Mouse (Mus musculus): ENCODE data around the gene Smcr8.

Gene Smcr8

GRCm38 (mm10) chr11:60776829-60777740, at the start of gene Smcr8, which contains the start of gene Top3a:
Smcr8 (plus strand) TSS chr11:60777524.
Top3a (minus strand) TSS chr11:60777365.
- ChIA-PET POLR2A (interaction anchor here (0.5 to 8.8 kb wide), 51 partner anchors 10 to 1478 kb away, joined by 3 to 215 read pairs (median 5); partner anchors contain the start of genes Dhrs7b (in 3 of the 4), Flii (in 3 of the 4), Mief2 (in 3 of the 4) and Shmt1 (in 3 of the 4)), CTCF (interaction anchor here in 3 of 4 experiments (0.5 to 0.9 kb wide), 4 partner anchors 34 to 240 kb away, joined by 3 to 6 read pairs (median 4); partner anchors contain the start of gene Shmt1 (in 2 of the 3))

- ChIA-PET POLR2A (interaction anchor here (0.6 to 6.9 kb wide), 51 partner anchors 9 to 1823 kb away, joined by 3 to 84 read pairs (median 5); partner anchors contain the start of genes Llgl1 (in 4 of the 4), Smcr8 (in 3 of the 4), Top3a (in 3 of the 4) and Dhrs7b (in 2 of the 4)), CTCF (interaction anchor here (0.6 to 2.3 kb wide), 17 partner anchors 9 to 975 kb away, joined by 3 to 15 read pairs (median 3); no protein-coding TSS in a partner anchor)
These were observed 49.0 kb upstream of the Smcr8 start, which contains the start of gene Mief2 for GRCm38 (mm10) chr11:60728260-60728761. Mief2 (plus strand) TSS chr11:60728398.

- POLR2A ChIA-PET, result interaction anchor here in 2 of 4 experiments (1.0 to 6.9 kb wide), 14 partner anchors 9 to 150 kb away, joined by 3 to 84 read pairs (median 10); partner anchors contain the start of genes Llgl1 (in 2 of the 2), Smcr8 (in 2 of the 2), Top3a (in 2 of the 2) and Dhrs7b (in 1 of the 2)
These were observed 48.1 kb upstream of the Smcr8 start for GRCm38 (mm10) chr11:60729217-60729641.

GRCm38 (mm10) chr11:60730169-60730568, 47.2 kb upstream of the Smcr8 start:
- ChIA-PET CTCF (interaction anchor here in 2 of 4 experiments (0.7 to 1.3 kb wide), 2 partner anchors 10 to 81 kb away, joined by 5 to 6 read pairs; partner anchors contain the start of gene Shmt1 (in 1 of the 2)), POLR2A (interaction anchor here in 3 of 4 experiments (0.5 to 2.8 kb wide), 12 partner anchors 10 to 218 kb away, joined by 3 to 30 read pairs (median 4); partner anchors contain the start of gene Llgl1 (in 1 of the 3))

More at GRCm38 (mm10) chr11:60729217-60729641, 48.1 kb upstream of the Smcr8 start:
- CTCF ChIA-PET, result interaction anchor here in 2 of 4 experiments (0.6 to 1.6 kb wide), 2 partner anchors 26 to 1259 kb away, joined by 3 to 4 read pairs; no protein-coding TSS in a partner anchor

- CTCF ChIA-PET, result interaction anchor here in 2 of 4 experiments (0.6 to 1.3 kb wide), 2 partner anchors 9 to 246 kb away, joined by 5 to 6 read pairs; no protein-coding TSS in a partner anchor
- POLR2A ChIA-PET, result interaction anchor here (0.5 to 2.8 kb wide), 17 partner anchors 9 to 588 kb away, joined by 3 to 30 read pairs (median 3); partner anchors contain the start of genes Shmt1 (in 2 of the 4) and Llgl1 (in 1 of the 4)
These were observed 46.1 kb upstream of the Smcr8 start for GRCm38 (mm10) chr11:60731251-60731650.

GRCm38 (mm10) chr11:60734206-60734605, 43.1 kb upstream of the Smcr8 start:
- CTCF ChIA-PET, result interaction anchor here in 1 of 4 experiments (0.6 kb wide), 1 partner anchor 940 kb away, joined by 5 read pairs; no protein-coding TSS in a partner anchor
- POLR2A ChIA-PET, result interaction anchor here in 2 of 4 experiments (0.6 to 1.9 kb wide), 10 partner anchors 8 to 77 kb away, joined by 3 to 6 read pairs (median 3); partner anchors contain the start of genes Llgl1 (in 1 of the 2), Shmt1 (in 1 of the 2), Smcr8 (in 1 of the 2) and Top3a (in 1 of the 2)

GRCm38 (mm10) chr11:60735191-60735590, 42.1 kb upstream of the Smcr8 start:
- ChIA-PET POLR2A (interaction anchor here in 3 of 4 experiments (0.7 to 1.6 kb wide), 9 partner anchors 8 to 164 kb away, joined by 3 to 4 read pairs (median 3); partner anchors contain the start of genes Flii (in 1 of the 3), Shmt1 (in 1 of the 3), Smcr8 (in 1 of the 3) and Top3a (in 1 of the 3)), CTCF (no interaction called here)

- ChIA-PET POLR2A (interaction anchor here in 2 of 4 experiments (1.1 to 5.8 kb wide), 5 partner anchors 9 to 199 kb away, joined by 3 to 59 read pairs (median 4); partner anchors contain the start of genes Flii (in 2 of the 2) and Mief2 (in 1 of the 2)), CTCF (interaction anchor here in 1 of 4 experiments (1.5 kb wide), 1 partner anchor 9 kb away, joined by 7 read pairs; the partner anchor contains the start of genes Flii and Mief2)
These were observed 40.8 kb upstream of the Smcr8 start for GRCm38 (mm10) chr11:60736491-60736890.

- POLR2A ChIA-PET, result interaction anchor here in 2 of 4 experiments (1.1 to 5.8 kb wide), 9 partner anchors 9 to 200 kb away, joined by 3 to 84 read pairs (median 4); partner anchors contain the start of genes Flii (in 2 of the 2), Mief2 (in 2 of the 2) and Shmt1 (in 1 of the 2)
- CTCF ChIA-PET, result interaction anchor here in 2 of 4 experiments (0.7 to 1.5 kb wide), 2 partner anchors 9 to 10 kb away, joined by 3 to 7 read pairs; partner anchors contain the start of genes Mief2 (in 2 of the 2) and Flii (in 1 of the 2)
These were observed 39.9 kb upstream of the Smcr8 start for GRCm38 (mm10) chr11:60737450-60737849.

GRCm38 (mm10) chr11:60740321-60740720, 37.0 kb upstream of the Smcr8 start:
- POLR2A ChIA-PET, result interaction anchor here (0.6 to 5.8 kb wide), 81 partner anchors 9 to 1577 kb away, joined by 3 to 84 read pairs (median 4); partner anchors contain the start of genes Flii (in 4 of the 4), Mief2 (in 4 of the 4), Smcr8 (in 3 of the 4) and Top3a (in 3 of the 4)
- CTCF ChIA-PET, result interaction anchor here in 3 of 4 experiments (0.5 to 2.5 kb wide), 15 partner anchors 9 to 934 kb away, joined by 3 to 15 read pairs (median 5); partner anchors contain the start of genes Mief2 (in 3 of the 3), Flii (in 2 of the 3) and Dhrs7b (in 1 of the 3)

- ChIA-PET POLR2A (interaction anchor here in 2 of 4 experiments (0.6 to 1.8 kb wide), 11 partner anchors 9 to 231 kb away, joined by 3 to 9 read pairs (median 3); no protein-coding TSS in a partner anchor), CTCF (interaction anchor here in 1 of 4 experiments (1.0 kb wide), 1 partner anchor 52 kb away, joined by 3 read pairs; no protein-coding TSS in a partner anchor)
These were observed 21.8 kb upstream of the Smcr8 start for GRCm38 (mm10) chr11:60755570-60755969.

GRCm38 (mm10) chr11:60761681-60762080, 15.6 kb upstream of the Smcr8 start:
- POLR2A ChIA-PET, result interaction anchor here in 1 of 4 experiments (1.6 kb wide), 1 partner anchor 21 kb away, joined by 4 read pairs; no protein-coding TSS in a partner anchor

GRCm38 (mm10) chr11:60766969-60767368, 10.4 kb upstream of the Smcr8 start:
- CTCF ChIA-PET, result interaction anchor here in 2 of 4 experiments (1.1 kb wide), 2 partner anchors 24 to 39 kb away, joined by 3 read pairs; partner anchors contain the start of gene Mief2 (in 1 of the 2)
- POLR2A ChIA-PET, result interaction anchor here in 2 of 4 experiments (0.7 to 2.4 kb wide), 7 partner anchors 10 to 120 kb away, joined by 3 to 7 read pairs (median 3); partner anchors contain the start of genes Shmt1 (in 1 of the 2), Smcr8 (in 1 of the 2) and Top3a (in 1 of the 2)

More at GRCm38 (mm10) chr11:60761681-60762080, 15.6 kb upstream of the Smcr8 start:
- CTCF ChIA-PET, result no interaction called here

- POLR2A ChIA-PET, result interaction anchor here in 2 of 4 experiments (0.7 to 2.6 kb wide), 6 partner anchors 15 to 1139 kb away, joined by 3 to 7 read pairs (median 4); partner anchors contain the start of gene Shmt1 (in 1 of the 2)
- CTCF ChIA-PET, result interaction anchor here in 2 of 4 experiments (0.7 to 0.9 kb wide), 2 partner anchors 43 to 230 kb away, joined by 3 read pairs; partner anchors contain the start of gene Flii (in 1 of the 2)
These were observed 8.0 kb upstream of the Smcr8 start for GRCm38 (mm10) chr11:60769322-60769721.

GRCm38 (mm10) chr11:60770776-60771175, 6.5 kb upstream of the Smcr8 start:
- CTCF ChIA-PET, result interaction anchor here in 2 of 4 experiments (0.6 to 0.8 kb wide), 2 partner anchors 22 to 388 kb away, joined by 3 read pairs; no protein-coding TSS in a partner anchor
- POLR2A ChIA-PET, result interaction anchor here in 2 of 4 experiments (1.0 to 5.2 kb wide), 10 partner anchors 11 to 61 kb away, joined by 3 to 42 read pairs (median 6); partner anchors contain the start of genes Shmt1 (in 2 of the 2) and Dhrs7b (in 1 of the 2)

- ChIA-PET CTCF (no interaction called here), POLR2A (interaction anchor here in 2 of 4 experiments (0.8 to 5.2 kb wide), 3 partner anchors 10 to 44 kb away, joined by 4 to 42 read pairs (median 5); partner anchors contain the start of genes Mief2 (in 1 of the 2) and Shmt1 (in 1 of the 2))
These were observed 5.2 kb upstream of the Smcr8 start for GRCm38 (mm10) chr11:60772161-60772560.
